Mouse (Mus musculus) limb, embryonic 14.5 days (tissue): Measurements from ENCODE around the gene Rad51ap1. TPM values are rescaled to one million over a fixed set of nuclear protein-coding genes. Genes with fewer than 3 reads are reported as not detected.

Source experiments
- ATAC-seq: fragments of 200-750 bp; cut with Nextera tagmentation; 2 replicates; pipeline ENCODE4 v1.8.0; 2017; ENCODE audit warnings: low read depth, moderate number of reproducible peaks, moderate TSS enrichment; ENCODE audit not compliant: low FRiP score
- DNase-seq: peaks from one replicate; pipeline ENCODE4 v3.0.0-alpha.2; 2015; ENCODE audit warnings: low spot score
- H3K27ac ChIP-seq: fragments of 300-500 bp; sonication (generic); replicated peaks from 2 replicates; pipeline ENCODE4 v1.5.1; 2014; ENCODE audit warnings: low read depth, mild to moderate bottlenecking, low read length, moderate library complexity, mixed read lengths
- H3K27me3 ChIP-seq: fragments of 300-500 bp; sonication (generic); 2 replicates; pipeline ENCODE4 v1.6.1; 2014; ENCODE audit warnings: low read length, mixed read lengths; ENCODE audit not compliant: control insufficient read depth, insufficient read depth
- H3K36me3 ChIP-seq: fragments of 300-500 bp; sonication (generic); 2 replicates; pipeline ENCODE4 v1.6.1; 2014; ENCODE audit warnings: mild to moderate bottlenecking, low read length, moderate library complexity, mixed read lengths; ENCODE audit not compliant: control insufficient read depth, insufficient read depth
- H3K4me1 ChIP-seq: fragments of 300-500 bp; sonication (generic); 2 replicates; pipeline ENCODE4 v1.6.1; 2014; ENCODE audit warnings: antibody characterized with exemption, low read length, mixed read lengths; ENCODE audit not compliant: control insufficient read depth, insufficient read depth
- H3K4me2 ChIP-seq: fragments of 300-500 bp; sonication (generic); replicated peaks from 2 replicates; pipeline ENCODE4 v1.6.1; 2014; ENCODE audit warnings: low read depth, mild to moderate bottlenecking, low read length, moderate library complexity; ENCODE audit not compliant: severe bottlenecking
- H3K4me3 ChIP-seq: fragments of 300-500 bp; sonication (generic); replicated peaks from 2 replicates; pipeline ENCODE4 v1.5.1; 2014; ENCODE audit warnings: low read length
- H3K9ac ChIP-seq: fragments of 300-500 bp; sonication (generic); 2 replicates; pipeline ENCODE4 v1.6.1; 2014; ENCODE audit warnings: mild to moderate bottlenecking, low read depth, low read length, moderate library complexity; ENCODE audit not compliant: severe bottlenecking
- H3K9me3 ChIP-seq: fragments of 300-500 bp; sonication (generic); 2 replicates; pipeline ENCODE4 v1.6.1; 2016; ENCODE audit warnings: low read length; ENCODE audit not compliant: control insufficient read depth
- POLR2A ChIP-seq: fragments of 200-500 bp; IDR thresholded peaks from 2 replicates; pipeline ENCODE4 v1.8.0; 2012; ENCODE audit warnings: inconsistent platforms, mild to moderate bottlenecking, moderate library complexity, borderline replicate concordance; ENCODE audit not compliant: insufficient read depth, insufficient read length; ENCODE audit errors: extremely low read depth
- WGBS: fragments of 180-500 bp; shearing (Covaris S2); extraction: QIAGEN DNeasy Blood & Tissue Kit; methylation state at CpG from one replicate; pipeline ENCODE4 v1.1.7; 2014; 5-methylcytosine and 5-hydroxymethylcytosine counted together
- polyA plus RNA-seq, 2 experiments: library from polyadenylated mRNA; depleted of rRNA in 1 of 2; stranded (reverse) in 1 of 2; unstranded in 1 of 2; fragments of >200 nt; fragmentation: Nextera tagmentation in 1 of 2; extraction: Ambion mirVana in 1 of 2; gene quantifications; 2 replicates each; pipeline versions ENCODE4 v1.2.1 to v1.2.3; 2012 to 2014

The Rad51ap1 gene
- 46.3 and 55.8 TPM in 2 replicates for polyA plus RNA-seq (2012; rRNA removed)
- 50.6 and 52.7 TPM in 2 replicates for polyA plus RNA-seq (2014; fragmentation: Nextera tagmentation; extraction: Ambion mirVana)

DNA sequence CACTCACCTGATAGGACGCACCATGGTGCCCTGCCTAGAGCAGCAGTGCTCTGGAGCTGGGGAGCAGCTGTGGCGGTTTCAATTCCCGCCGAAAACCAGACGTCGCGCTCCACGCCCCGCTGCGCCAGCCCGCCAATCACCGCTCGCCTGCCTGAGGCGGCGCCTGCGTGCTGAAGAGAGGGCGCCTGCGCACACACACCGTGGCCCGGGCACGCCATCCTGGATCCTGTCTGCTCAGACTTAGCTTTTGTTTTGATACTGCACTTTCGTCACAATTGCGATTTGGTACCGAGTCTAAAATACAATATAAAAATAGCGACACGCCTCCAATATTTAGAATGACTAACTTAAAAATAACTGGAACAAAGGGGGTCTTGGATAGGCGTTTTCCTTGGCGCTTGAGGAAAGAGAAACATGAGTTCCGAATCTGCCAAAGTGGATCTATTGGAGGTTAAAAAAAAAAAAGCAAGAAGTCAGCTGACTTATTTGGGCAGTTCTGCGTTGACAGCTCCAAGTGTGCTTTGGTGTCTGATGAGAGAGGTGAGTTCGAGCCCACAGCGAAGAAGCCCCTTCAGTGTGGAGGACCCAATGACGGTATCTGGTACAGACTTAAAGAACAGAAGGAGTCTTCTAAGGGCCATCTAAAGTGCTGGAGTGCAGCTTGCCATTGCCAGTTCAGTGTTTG, at the start of gene Rad51ap1, which contains the start of gene D6Wsu163e:
TSS of gene Rad51ap1 (minus strand) at position 101 of the 685 bp plus-strand sequence.
TSS of gene D6Wsu163e (plus strand) at position 476 of the 685 bp plus-strand sequence.
- peak; percentile 96 for DNase-seq
- Histone ChIP-seq H3K27me3 (no peaks in the 10 kb centered on the region), H3K27ac (peak within 1 kb of the TSS; percentile 52; the same call in 1 of the 2 replicates), H3K4me3 (peak within 1 kb of the TSS; percentile 72), H3K4me1 (peaks cover 10% of the 10 kb centered on the region), H3K36me3 (peaks cover 5% of the 10 kb centered on the region; the same call in 1 of the 2 replicates), H3K4me2 (peak within 1 kb of the TSS; percentile 92), H3K9ac (peak within 1 kb of the TSS; percentile 72), H3K9me3 (no peaks in the 10 kb centered on the region)
- peak; percentile 99 for ATAC-seq
- 0% methylated on average over 32 of the region's 33 CpGs for WGBS
- TF ChIP-seq POLR2A = no peak

DNA sequence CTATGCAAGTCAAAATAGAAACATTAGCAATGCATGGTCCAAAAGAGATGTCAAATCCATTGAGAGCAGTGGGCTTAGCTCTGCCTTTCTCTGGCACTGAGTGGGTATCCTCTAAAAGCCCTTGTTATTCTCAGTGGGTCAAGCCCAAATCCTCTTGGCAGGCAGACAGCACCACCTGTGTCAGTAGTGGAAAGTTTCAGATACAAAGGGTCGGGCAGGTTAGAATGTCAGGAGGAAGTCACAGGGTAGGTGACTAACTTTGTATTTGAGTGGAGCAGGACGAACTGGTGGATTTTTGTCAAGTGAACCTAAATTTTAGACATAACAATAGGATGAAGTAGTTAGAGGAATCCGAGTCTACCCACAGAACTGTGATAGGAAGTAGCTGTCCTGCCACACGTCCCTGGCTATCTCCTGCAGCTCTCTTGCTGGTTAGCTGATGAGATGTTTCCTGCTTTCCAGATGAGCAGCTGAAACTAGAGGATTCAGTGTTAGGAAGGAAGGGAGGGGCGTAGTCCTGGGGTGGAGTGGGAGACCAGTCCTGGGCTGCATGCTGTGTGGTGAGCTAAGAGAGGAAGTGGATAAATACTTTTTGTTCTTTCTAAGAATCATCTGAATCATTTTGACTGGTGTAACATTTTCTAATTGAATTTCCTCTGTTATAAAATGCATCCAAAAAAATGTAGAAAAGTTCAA, 42.3 kb upstream of the Rad51ap1 start:
- no peaks in the 10 kb centered on the region for H3K9me3 ChIP-seq
- no peak overlapping the region for H3K27ac ChIP-seq
- H3K4me2 ChIP-seq = no peak overlapping the region
- DNase-seq (no peak), ATAC-seq (no peak)
- H3K9ac ChIP-seq = no peak overlapping the region
- H3K27me3 ChIP-seq = no peaks in the 10 kb centered on the region
- no peak for TF ChIP-seq POLR2A
- no peak overlapping the region for H3K4me3 ChIP-seq
- 64% methylated on average over 5 of the region's 5 CpGs for WGBS
- H3K4me1 ChIP-seq = no peaks in the 10 kb centered on the region
- H3K36me3 ChIP-seq = no peaks in the 10 kb centered on the region; the same call in 1 of the 2 replicates

DNA sequence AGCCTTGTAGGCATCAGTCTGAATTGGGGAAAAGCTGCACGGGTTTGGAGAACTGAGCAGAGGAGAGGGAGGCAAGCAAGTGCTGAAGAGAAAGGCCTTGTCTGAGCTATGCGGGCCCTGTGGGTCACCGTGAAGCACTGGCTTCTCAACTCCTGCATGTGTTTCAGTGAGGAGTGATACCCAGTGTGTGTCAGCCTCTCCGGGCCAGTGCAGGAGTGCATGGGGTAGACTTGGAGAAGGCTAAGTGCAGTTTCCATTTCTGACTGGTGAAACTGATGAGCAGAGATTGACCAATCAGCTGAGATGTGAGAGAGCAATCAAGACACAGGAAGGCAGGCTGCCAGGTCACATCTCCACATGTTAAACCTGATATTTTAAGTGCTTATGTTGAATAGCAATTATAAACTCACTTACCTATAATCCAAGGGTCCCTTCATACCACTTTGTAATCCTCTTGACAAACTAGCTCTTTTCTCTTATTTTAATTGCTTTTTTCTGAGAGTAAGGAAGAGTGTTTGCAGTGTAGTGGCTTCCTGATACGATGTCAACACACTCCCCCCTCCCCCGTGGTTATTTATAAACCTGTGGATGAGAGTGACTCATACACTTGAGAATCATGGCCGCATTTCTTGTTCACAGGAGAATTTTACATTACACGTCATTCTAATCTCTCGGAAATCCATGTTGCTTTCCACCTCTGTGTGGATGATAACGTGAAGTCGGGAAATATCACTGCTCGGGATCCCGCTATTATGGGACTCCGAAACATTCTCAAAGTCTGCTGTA, 27.0 kb upstream of the Rad51ap1 start:
- no peak for ATAC-seq
- 86% methylated on average over 14 of the region's 14 CpGs for WGBS

DNA sequence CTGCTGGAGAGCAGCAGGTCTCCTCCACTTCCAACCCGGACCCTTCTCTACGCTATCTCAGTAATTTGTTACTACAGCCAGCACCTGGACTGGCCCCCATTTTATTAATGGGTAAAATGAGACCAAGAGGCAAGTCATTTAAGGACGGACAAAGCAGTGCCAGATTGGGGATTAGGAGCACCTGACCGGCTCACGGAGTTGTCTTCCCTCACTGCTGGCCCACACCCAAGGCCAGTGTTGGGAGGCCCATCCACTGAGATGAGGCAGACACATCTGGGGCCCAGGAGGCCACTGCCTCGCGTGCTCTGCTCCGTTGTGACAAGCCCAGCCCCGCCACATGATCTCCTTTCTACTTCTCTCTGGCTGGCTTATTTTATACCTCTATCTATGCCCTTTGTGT, 24.0 kb upstream of the Rad51ap1 start:
- no peak for DNase-seq
- H3K4me1 ChIP-seq = no peaks in the 10 kb centered on the region
- 67% methylated on average over 9 of the region's 9 CpGs for WGBS
- H3K4me2 ChIP-seq = no peak overlapping the region
- H3K36me3 ChIP-seq = peaks cover 17% of the 10 kb centered on the region; the same call in 1 of the 2 replicates
- no peak overlapping the region for H3K27ac ChIP-seq
- H3K9ac ChIP-seq = no peak overlapping the region
- no peak for ATAC-seq
- TF ChIP-seq POLR2A = no peak
- H3K9me3 ChIP-seq = no peaks in the 10 kb centered on the region
- H3K27me3 ChIP-seq = no peaks in the 10 kb centered on the region
- no peak overlapping the region for H3K4me3 ChIP-seq

More for the DNA sequence above, 27.0 kb upstream of the Rad51ap1 start:
- Histone ChIP-seq H3K9me3 (no peaks in the 10 kb centered on the region), H3K4me3 (no peak overlapping the region), H3K27ac (no peak overlapping the region), H3K4me2 (no peak overlapping the region), H3K4me1 (no peaks in the 10 kb centered on the region), H3K27me3 (no peaks in the 10 kb centered on the region), H3K9ac (no peak overlapping the region), H3K36me3 (peaks cover 12% of the 10 kb centered on the region; the same call in 1 of the 2 replicates)
- no peak for DNase-seq
- no peak for TF ChIP-seq POLR2A

DNA sequence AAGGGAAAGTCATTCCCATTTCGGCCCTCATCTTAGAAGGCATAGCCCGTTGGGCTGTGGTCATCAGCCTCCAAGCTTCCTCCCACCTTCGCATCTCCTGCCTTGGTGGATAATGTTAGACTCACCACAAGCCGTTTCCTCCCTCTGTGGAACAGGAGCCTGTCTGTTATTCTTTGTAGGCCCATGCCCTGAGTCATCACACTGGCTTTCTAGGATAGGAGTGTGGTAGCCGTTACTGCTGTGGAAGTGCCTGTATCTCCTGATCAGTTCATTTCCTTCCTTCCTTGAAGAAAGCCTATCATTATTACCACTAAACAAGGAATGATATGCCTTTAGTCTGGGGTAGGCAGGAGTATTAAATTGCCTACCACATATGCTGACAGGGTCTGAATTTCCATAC, 23.3 kb upstream of the Rad51ap1 start:
- H3K36me3 ChIP-seq = peaks cover 21% of the 10 kb centered on the region
- no peak overlapping the region for H3K9ac ChIP-seq
- WGBS = 85% methylated on average over 5 of the region's 5 CpGs
- ATAC-seq = no peak
- H3K27me3 ChIP-seq = no peaks in the 10 kb centered on the region
- DNase-seq = no peak
- no peak for TF ChIP-seq POLR2A
- no peaks in the 10 kb centered on the region for H3K9me3 ChIP-seq
- H3K4me3 ChIP-seq = no peak overlapping the region
- no peak overlapping the region for H3K27ac ChIP-seq
- H3K4me2 ChIP-seq = no peak overlapping the region
- H3K4me1 ChIP-seq = no peaks in the 10 kb centered on the region
